Mouse (Mus musculus): ENCODE measurements at regions not wholly inside any gene's neighbourhood (a gene's known extent, or its start where the extent isn't known, plus 50 kb on each side); places are given as distances from the start of the nearest gene placed in this dataset.

- Histone ChIP-seq H3K4me3 (ENCODE audit: insufficient read depth, low read depth, low read length) (no peak overlapping the region), H3K27me3 (ENCODE audit: control insufficient read depth, insufficient read depth, low read length) (no peaks in the 10 kb centered on the region), H3K4me1 (ENCODE audit: control insufficient read depth, insufficient read depth, low read length) (no peaks in the 10 kb centered on the region), H3K36me3 (ENCODE audit: control insufficient read depth, insufficient read depth, low read length) (no peaks in the 10 kb centered on the region), H3K27ac (replicated peaks; ENCODE audit: insufficient read depth, low read depth, low read length) (no peak overlapping the region), H3K79me2 (ENCODE audit: control insufficient read depth, insufficient read depth, low read length) (no peaks in the 10 kb centered on the region), H3K9ac (ENCODE audit: low read depth, low read length) (no peak overlapping the region)
- TF ChIP-seq POLR2A (IDR thresholded peaks at IDR 0.05; ENCODE audit: extremely low read depth, insufficient read depth, low read length) = no peak
- TF ChIP-seq CTCF (IDR thresholded peaks at IDR 0.05; ENCODE audit: low read depth, low read length) = no peak
- DNase-seq (ENCODE audit: extremely low read depth, low read depth, low spot score) = no peak
Measured at GRCm38 (mm10) chr12:35389839-35390238, 145.0 kb downstream of the Ahr start.

GRCm38 (mm10) chr12:35384211-35384610 is 150.6 kb downstream of the Ahr start:
- H3K79me2 ChIP-seq (ENCODE audit: control insufficient read depth, insufficient read depth, low read length) = no peaks in the 10 kb centered on the region
- peak; percentile 7 for DNase-seq (ENCODE audit: extremely low read depth, low read depth, low spot score)
- no peaks in the 10 kb centered on the region for H3K36me3 ChIP-seq (ENCODE audit: control insufficient read depth, insufficient read depth, low read length)
- no peak for TF ChIP-seq POLR2A (IDR thresholded peaks at IDR 0.05; ENCODE audit: extremely low read depth, insufficient read depth, low read length)
- TF ChIP-seq CTCF (IDR thresholded peaks at IDR 0.05; ENCODE audit: low read depth, low read length) = no peak
- H3K27ac ChIP-seq (replicated peaks; ENCODE audit: insufficient read depth, low read depth, low read length) = no peak overlapping the region
- no peak overlapping the region for H3K4me3 ChIP-seq (ENCODE audit: insufficient read depth, low read depth, low read length)
- H3K4me1 ChIP-seq (ENCODE audit: control insufficient read depth, insufficient read depth, low read length) = no peaks in the 10 kb centered on the region
- H3K27me3 ChIP-seq (ENCODE audit: control insufficient read depth, insufficient read depth, low read length) = no peaks in the 10 kb centered on the region
- 82% methylated on average over 4 of the region's 4 CpGs for WGBS
- H3K9ac ChIP-seq (ENCODE audit: low read depth, low read length) = no peak overlapping the region

DNA sequence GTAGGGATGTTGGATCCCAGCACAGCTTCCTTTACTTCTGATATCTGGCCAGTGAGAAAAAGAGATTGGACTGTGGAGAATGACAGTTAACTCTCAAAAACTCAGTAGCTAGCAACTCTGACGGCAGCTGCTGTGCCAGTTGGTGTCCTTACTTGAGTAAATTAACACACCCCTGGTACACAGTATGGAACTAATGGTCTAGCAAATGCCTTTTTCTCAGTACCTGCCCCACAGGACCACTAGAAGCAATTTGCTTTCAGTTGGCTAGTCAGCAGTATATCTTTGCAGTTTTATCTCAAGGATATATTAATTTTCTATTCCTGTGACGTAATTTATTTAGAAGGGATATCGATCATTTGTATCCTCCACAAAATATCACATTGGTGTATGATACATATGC is 157.6 kb downstream of the Ahr start:
- H3K27ac ChIP-seq (replicated peaks; ENCODE audit: insufficient read depth, low read depth, low read length) = no peak overlapping the region
- H3K9ac ChIP-seq (ENCODE audit: low read depth, low read length) = no peak overlapping the region
- no peak overlapping the region for H3K4me3 ChIP-seq (ENCODE audit: insufficient read depth, low read depth, low read length)
- DNase-seq (ENCODE audit: extremely low read depth, low read depth, low spot score) = no peak
- no peaks in the 10 kb centered on the region for H3K4me1 ChIP-seq (ENCODE audit: control insufficient read depth, insufficient read depth, low read length)
- no peaks in the 10 kb centered on the region for H3K79me2 ChIP-seq (ENCODE audit: control insufficient read depth, insufficient read depth, low read length)
- no peak for TF ChIP-seq CTCF (IDR thresholded peaks at IDR 0.05; ENCODE audit: low read depth, low read length)
- TF ChIP-seq POLR2A (IDR thresholded peaks at IDR 0.05; ENCODE audit: extremely low read depth, insufficient read depth, low read length) = no peak
- 92% methylated on average over 3 of the region's 3 CpGs for WGBS
- no peaks in the 10 kb centered on the region for H3K36me3 ChIP-seq (ENCODE audit: control insufficient read depth, insufficient read depth, low read length)
- H3K27me3 ChIP-seq (ENCODE audit: control insufficient read depth, insufficient read depth, low read length) = no peaks in the 10 kb centered on the region

GRCm38 (mm10) chr12:35376365-35376764 is 158.5 kb downstream of the Ahr start:
- DNase-seq (ENCODE audit: extremely low read depth, low read depth, low spot score) = no peak
- no peaks in the 10 kb centered on the region for H3K4me1 ChIP-seq (ENCODE audit: control insufficient read depth, insufficient read depth, low read length)
- no peak overlapping the region for H3K9ac ChIP-seq (ENCODE audit: low read depth, low read length)
- H3K79me2 ChIP-seq (ENCODE audit: control insufficient read depth, insufficient read depth, low read length) = no peaks in the 10 kb centered on the region
- H3K4me3 ChIP-seq (ENCODE audit: insufficient read depth, low read depth, low read length) = no peak overlapping the region
- H3K27me3 ChIP-seq (ENCODE audit: control insufficient read depth, insufficient read depth, low read length) = no peaks in the 10 kb centered on the region
- TF ChIP-seq CTCF (IDR thresholded peaks at IDR 0.05; ENCODE audit: low read depth, low read length) (no peak), POLR2A (IDR thresholded peaks at IDR 0.05; ENCODE audit: extremely low read depth, insufficient read depth, low read length) (no peak)
- H3K27ac ChIP-seq (replicated peaks; ENCODE audit: insufficient read depth, low read depth, low read length) = no peak overlapping the region
- H3K36me3 ChIP-seq (ENCODE audit: control insufficient read depth, insufficient read depth, low read length) = no peaks in the 10 kb centered on the region

DNA sequence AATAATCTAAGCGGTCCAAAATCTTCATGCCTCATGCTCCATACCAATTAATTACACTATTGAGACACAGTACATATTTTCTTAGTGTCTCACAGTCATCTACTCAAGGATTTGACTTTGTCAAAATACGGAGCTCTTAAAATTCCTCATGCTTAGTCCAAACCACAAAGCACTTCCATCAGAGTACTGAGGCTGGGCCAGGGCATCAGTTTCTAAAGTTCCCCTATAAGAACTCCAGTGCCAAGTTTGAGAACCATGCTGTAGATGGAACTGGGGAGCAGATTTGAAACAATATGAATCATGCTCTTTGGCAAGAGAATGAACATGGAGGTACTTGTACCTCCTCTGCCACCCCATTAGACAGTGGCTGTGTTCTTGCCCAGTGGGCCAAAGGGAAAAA is 176.9 kb downstream of the Ahr start:
- Histone ChIP-seq H3K9ac (ENCODE audit: low read depth, low read length) (no peak overlapping the region), H3K4me3 (ENCODE audit: insufficient read depth, low read depth, low read length) (no peak overlapping the region), H3K79me2 (ENCODE audit: control insufficient read depth, insufficient read depth, low read length) (no peaks in the 10 kb centered on the region), H3K4me1 (ENCODE audit: control insufficient read depth, insufficient read depth, low read length) (no peaks in the 10 kb centered on the region), H3K36me3 (ENCODE audit: control insufficient read depth, insufficient read depth, low read length) (no peaks in the 10 kb centered on the region), H3K27ac (replicated peaks; ENCODE audit: insufficient read depth, low read depth, low read length) (no peak overlapping the region), H3K27me3 (ENCODE audit: control insufficient read depth, insufficient read depth, low read length) (no peaks in the 10 kb centered on the region)
- no peak for DNase-seq (ENCODE audit: extremely low read depth, low read depth, low spot score)
- WGBS = 94% methylated on average over 2 of the region's 2 CpGs
- TF ChIP-seq CTCF (IDR thresholded peaks at IDR 0.05; ENCODE audit: low read depth, low read length) (no peak), POLR2A (IDR thresholded peaks at IDR 0.05; ENCODE audit: extremely low read depth, insufficient read depth, low read length) (no peak)

GRCm38 (mm10) chr12:35338191-35338954 is 196.5 kb downstream of the Ahr start:
- TF ChIP-seq CTCF (IDR thresholded peaks at IDR 0.05; ENCODE audit: low read depth, low read length) (no peak), POLR2A (IDR thresholded peaks at IDR 0.05; ENCODE audit: extremely low read depth, insufficient read depth, low read length) (no peak)
- DNase-seq (ENCODE audit: extremely low read depth, low read depth, low spot score) = no peak
- Histone ChIP-seq H3K4me1 (ENCODE audit: control insufficient read depth, insufficient read depth, low read length) (no peaks in the 10 kb centered on the region), H3K9ac (ENCODE audit: low read depth, low read length) (no peak overlapping the region), H3K4me3 (ENCODE audit: insufficient read depth, low read depth, low read length) (no peak overlapping the region), H3K36me3 (ENCODE audit: control insufficient read depth, insufficient read depth, low read length) (no peaks in the 10 kb centered on the region), H3K27ac (replicated peaks; ENCODE audit: insufficient read depth, low read depth, low read length) (no peak overlapping the region), H3K79me2 (ENCODE audit: control insufficient read depth, insufficient read depth, low read length) (no peaks in the 10 kb centered on the region), H3K27me3 (ENCODE audit: control insufficient read depth, insufficient read depth, low read length) (no peaks in the 10 kb centered on the region)
- WGBS = 84% methylated on average over 4 of the region's 4 CpGs

Measured in liver, adult 2 months (tissue).